Mouse (Mus musculus) adrenal gland, postnatal 25 days (tissue): ENCODE results near the gene Apobec1. TPM values are rescaled to one million over a fixed set of nuclear protein-coding genes. Genes with fewer than 3 reads are reported as not detected.
"Not testable (repeated sequence)": the region's sequence is repeated elsewhere in the genome, so short reads cannot be mapped to it uniquely, and the experiment has no call there.

Experiments
- DNase-seq: peaks from one replicate; pipeline ENCODE4 v3.0.0; 2021; ENCODE audit warnings: mixed read lengths
- total RNA-seq: library from RNA; stranded (reverse); gene quantifications from 2 replicates; pipeline ENCODE4 v1.2.3, GENCODE M21; 2021

Gene Apobec1
- total RNA-seq, 1 experiment from 2014 or later = 8.7 TPM

DNA sequence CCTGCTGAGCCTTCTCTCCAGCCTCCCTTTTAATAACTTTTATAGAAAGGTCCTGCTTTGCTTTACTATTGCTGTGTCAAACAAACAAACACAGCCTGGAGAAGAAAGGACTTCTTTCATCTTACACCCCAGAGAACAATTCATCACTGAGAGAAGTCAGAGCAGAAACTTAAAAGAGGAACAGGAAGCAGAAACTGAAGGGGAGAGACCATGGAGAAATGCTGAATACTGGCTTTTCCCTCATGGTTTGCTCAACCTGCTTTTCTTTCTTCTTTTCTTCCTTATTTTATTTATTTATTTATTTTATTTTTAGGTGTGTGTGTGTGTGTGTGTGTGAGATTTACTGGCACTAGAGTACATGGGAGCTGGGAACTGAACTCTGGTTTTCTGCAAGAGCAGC lies 2.0 kb upstream of the Apobec1 start:
- no peak for DNase-seq

DNA sequence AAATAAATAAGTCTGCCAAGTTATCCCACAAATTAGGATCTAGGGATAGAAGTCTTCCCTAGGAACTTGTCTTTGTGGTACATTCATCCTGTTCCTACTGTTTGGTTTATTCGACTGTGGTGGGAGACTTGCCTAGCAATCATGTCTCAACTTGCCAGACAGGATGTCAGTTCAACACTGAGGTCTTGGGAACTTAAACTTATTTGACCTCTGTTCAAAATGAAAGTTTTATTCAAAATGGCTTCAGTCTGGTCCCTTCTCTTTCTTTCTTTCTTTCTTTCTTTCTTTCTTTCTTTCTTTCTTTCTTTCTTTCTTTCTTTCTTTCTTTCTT lies 713 bp upstream of the Apobec1 start:
- no peak for DNase-seq

DNA sequence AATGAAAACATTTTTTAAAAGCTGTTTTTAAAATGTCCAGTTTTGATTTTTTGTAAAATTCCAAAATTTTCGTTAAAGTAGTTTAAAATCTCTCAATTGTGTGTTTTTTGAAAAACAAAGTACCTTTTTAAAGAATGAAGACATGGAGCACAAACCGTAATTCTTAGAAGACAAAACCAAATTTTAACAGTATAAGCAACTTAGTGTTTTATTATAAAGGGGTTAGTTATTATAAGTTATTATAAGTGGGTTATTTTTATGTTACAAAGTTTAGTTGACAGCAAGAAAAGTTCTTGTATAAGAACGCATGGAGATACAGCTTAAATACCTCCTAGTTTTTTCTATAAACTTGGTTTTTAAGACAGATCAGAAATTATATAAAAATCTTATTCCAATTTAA lies 629 bp downstream of the Apobec1 start:
- no peak for DNase-seq

DNA sequence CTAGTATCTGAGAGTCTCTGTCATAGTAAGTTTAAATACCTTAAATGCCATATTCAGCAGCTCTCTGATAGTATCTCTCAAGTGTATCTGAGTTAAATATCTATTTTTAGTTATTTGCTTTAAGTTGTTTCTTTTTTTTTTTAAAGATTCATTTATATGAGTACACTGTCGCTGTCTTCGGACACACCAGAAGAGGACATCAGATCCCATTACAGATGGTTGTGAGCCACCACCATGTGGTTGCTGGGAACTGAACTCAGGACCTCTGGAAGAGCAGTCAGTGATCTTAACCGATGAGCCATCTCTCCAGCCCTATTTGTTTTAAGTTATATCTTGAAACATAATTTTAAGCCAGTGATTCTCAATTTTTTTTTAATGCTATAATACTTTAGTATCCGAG lies 1.2 kb downstream of the Apobec1 start:
- DNase-seq = no peak

DNA sequence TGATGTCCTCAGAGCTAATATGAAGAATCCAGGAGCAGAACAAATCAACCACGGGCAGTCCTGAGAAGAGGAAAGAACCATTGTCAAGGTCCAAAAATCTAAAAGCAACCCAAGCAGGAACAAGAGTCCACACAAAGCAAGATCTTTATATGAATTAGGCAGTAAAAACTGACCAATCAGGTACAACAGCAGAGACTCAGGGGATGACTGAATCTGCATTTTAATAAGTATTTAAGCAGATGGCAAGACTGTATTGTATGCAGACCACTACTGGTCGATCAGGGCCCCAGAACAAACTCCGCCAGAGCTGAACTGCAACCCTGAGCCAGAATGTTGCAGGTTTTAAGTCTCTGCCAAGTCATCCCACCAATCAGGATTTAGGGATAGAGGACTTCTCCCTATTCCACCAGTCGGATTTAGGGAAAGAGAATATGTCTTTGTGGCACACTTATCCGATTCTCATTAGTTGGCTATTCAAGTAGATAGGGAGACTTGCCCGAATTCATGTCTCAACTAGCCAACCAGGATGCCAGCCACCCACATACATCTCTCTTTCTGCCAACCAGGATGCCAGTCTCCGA lies 2.1 kb downstream of the Apobec1 start:
- no peak for DNase-seq

DNA sequence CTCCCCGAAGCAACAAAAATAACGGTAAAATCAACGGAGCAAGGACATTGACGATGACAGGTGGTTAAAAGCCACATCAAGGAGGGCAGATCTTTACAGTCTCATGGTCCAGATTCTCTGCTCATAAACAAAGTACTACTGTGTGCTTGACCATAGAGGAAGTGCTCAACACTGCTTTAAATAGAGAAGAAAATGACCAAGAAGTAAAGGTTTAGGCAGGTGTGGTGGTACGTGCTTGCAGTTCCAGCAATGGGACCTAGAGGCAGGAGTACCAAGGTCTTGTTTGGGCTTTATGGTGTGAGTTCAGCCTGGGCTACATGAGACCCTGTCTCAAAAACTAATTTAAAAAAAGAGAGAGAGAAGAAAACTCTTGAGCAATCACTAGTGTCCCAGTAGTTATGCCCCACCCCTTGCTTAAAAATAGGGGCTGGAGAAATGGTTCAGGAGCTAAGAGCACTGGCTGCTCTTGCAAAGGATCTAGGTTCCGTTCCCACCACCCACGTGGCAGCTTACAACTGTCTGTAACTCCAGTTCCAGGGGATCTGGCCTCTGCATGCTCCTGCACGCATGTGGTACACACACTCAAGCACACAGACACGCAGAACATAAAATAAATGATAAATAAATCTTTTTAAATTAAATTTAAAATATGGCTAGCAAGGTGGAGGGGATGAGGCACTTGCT lies 3.0 kb downstream of the Apobec1 start:
- DNase-seq = no peak

DNA sequence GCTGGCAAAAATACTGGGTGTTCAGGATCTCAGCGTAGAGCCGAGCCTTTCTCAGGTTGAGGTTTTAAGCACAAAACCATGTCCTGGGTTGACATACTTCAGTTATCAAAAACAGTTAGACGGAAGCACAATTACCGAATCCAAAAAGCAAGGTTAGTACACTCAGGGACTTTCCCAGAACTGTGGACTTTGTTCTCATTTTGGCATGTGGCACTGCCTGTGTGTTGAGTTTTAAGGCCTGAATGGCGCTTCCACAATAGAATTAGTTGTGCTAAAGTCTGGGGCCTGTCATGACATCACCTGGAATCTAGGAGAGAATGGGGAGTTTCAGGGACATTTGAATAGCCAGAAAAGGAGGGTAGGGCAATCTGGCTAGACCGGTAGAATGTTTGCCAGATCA lies 3.8 kb downstream of the Apobec1 start:
- DNase-seq = no peak

DNA sequence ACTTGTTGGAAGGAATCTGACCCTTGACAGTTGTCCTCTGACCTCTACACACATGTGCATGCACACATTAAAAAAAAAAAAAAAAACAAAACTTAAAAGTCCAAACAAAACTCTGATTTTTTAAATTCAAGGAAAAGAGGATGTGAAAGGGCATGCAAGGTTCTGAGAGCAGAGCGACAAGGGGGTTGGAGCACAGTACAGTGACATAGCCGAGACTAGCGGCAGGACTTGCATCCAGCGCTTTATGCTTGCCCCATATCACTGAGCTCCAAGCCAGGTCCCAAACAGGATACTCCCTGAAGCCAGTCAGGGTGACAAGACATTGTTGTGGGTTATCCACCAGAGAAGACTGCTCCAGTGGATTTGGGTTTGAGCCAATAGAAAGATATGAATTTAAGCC lies 4.2 kb downstream of the Apobec1 start:
- no peak for DNase-seq

DNA sequence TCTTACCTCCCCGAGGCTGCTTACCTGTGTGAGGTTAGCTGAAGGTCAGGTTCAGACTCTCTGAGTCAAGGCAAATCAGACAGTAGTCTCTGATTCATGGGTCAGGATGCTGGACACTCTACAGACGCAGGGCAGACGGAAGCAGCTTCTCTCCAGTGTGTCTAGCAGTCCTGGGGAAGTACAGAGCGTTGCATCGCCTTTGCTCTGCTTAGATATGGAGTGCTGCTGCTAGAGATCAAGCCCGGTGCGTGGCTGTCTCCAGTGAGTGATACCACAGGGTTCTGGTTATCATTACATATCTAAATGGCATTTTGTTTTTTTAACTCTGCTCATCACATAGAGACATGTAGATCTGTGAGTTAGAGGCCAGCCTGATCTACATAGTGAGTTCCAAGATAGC lies 5.6 kb downstream of the Apobec1 start:
- DNase-seq = no peak

DNA sequence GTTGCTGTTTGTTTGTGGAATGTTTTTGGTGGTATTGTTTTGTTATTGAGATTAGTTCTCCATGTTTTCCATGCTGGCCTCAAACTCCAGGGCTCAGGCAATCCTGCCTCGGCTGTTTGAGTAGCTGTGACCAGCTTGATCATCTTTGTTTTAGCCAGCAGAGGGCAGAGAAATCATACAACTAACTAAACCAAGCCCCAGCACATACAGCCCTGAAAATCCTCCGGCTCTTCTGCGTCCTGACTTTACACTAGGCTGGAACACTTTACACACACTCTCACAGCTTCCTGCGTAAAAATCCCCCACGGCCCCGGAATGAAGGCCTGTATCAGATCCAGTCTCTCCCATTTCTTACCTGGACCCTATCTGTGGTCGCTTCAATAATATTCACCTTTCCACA lies 6.6 kb downstream of the Apobec1 start:
- peak; percentile 13 for DNase-seq

DNA sequence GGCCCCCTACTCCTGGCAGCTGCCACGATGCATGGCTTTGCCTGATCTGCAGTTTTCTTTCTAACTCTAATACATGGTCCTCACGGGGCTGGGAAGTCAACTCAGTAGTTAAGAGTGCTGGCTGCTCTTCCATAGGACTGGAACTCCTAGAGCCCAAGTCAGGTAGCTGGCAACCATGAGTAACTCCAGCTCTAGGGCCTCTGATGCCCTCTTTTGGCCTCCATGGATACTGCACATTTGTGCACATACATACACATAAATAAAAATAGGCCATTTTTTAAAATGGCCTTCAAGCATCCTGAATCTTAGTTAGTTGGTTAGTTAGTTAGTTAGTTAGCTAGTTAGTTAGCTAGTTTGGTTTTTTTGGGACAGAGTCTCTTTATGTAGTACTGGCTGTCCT lies 9.3 kb downstream of the Apobec1 start:
- no peak for DNase-seq

DNA sequence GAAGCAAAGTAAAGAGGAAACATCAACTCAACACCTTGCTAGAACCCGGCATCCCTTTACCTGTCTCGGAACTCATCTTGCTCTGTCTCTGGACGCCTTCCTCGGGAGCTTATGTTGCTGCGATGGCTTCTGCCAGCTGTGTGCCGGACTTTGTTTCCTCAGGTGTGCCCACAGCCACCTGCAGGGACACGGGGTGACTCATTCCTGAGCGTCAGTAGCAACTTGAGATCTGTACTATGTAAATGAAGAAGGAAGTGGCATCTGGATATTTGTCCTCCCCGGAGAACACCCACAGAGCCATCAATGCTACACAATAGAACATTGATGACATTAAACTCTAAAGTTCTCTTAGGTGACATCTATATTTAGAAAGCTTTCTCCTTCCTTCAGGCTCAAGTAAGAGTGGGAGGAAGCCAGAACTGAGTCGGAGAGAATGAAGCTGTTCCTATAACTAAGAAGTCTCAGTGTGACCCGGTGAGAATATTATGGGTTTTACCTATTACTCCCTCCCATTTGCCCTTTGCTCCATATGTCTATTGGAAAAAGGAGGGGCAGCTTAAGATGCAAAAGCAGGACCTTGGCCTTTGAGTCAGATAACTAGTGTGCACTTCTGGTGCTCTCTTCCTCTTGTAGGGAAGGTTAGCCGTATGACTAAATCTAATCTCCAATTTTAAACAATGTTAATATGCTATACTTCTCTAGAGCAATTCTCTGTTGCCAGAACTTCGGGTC lies 11.1 kb downstream of the Apobec1 start:
- no peak for DNase-seq

DNA sequence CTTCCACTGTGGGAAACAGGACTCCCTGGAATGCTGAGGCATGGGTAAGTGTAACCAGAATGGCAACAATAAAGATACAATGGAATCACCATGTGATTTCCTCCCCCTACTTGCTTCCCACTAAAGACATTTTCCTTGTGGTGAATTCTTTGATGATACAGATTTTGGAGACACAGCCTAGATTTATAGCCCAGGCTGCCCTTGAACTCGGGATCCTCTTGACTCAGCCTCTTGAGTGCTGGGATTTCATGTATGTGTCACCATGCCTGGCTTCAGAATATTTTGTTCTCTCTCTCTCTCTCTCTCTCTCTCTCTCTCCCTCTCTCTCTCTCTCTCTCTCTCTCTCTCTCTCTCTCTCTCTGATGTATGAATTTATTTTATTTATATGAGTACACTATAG lies 23.2 kb downstream of the Apobec1 start:
- DNase-seq = no peak

DNA sequence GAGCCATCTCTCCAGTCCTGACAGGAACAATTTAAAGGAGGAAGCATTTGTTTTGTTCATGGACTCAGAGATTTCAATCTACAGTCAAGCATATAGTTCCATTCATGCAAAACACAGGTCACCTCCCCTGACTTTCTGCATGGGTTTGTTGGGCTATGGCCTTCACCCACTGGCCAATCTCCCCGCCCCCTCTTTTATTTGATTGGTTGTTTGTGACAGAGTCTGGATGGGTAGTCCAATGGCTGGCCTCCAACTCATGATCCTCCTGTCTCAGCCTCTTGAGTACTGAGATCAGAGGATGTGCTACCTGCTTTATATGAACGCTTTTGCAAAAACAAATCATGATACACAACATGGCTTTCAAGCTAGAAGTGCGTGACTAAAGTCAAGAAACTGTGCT lies 25.2 kb downstream of the Apobec1 start:
- no peak for DNase-seq

DNA sequence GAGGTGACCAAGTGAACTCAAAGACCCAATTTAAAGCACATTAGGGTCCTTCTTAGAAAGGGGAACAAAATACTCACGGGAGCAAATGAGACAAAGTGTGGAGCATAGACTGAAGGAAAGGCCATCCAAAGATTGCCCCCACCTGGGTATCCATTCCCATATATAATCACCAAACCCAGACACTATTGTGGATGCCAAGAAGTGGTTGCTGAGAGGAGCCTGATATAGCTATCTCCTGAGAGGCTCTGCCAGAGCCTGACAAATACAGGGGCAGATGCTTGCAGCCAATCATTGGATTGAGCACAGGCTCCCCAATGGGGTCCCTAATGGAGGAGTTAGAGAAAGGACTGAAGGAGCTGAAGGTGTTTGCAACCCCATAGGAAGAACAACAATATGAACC lies 27.2 kb downstream of the Apobec1 start:
- DNase-seq = not testable (repeated sequence)

DNA sequence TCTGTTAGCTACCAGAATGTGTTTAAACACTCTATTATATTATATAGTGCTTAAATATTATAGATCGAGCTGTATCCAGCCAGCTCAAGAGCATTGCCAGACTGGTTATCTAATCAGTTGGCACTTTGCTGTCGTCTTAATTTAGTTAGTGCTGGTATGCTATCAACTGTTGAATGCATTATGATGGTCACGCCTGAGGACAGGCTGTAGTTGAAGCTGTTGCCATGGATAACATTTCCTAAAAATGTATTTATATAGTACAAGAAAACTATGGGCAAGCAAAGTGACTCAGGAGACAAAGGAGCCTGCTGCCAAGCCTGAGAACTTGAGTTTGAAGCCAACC lies 30.7 kb downstream of the Apobec1 start:
- no peak for DNase-seq

DNA sequence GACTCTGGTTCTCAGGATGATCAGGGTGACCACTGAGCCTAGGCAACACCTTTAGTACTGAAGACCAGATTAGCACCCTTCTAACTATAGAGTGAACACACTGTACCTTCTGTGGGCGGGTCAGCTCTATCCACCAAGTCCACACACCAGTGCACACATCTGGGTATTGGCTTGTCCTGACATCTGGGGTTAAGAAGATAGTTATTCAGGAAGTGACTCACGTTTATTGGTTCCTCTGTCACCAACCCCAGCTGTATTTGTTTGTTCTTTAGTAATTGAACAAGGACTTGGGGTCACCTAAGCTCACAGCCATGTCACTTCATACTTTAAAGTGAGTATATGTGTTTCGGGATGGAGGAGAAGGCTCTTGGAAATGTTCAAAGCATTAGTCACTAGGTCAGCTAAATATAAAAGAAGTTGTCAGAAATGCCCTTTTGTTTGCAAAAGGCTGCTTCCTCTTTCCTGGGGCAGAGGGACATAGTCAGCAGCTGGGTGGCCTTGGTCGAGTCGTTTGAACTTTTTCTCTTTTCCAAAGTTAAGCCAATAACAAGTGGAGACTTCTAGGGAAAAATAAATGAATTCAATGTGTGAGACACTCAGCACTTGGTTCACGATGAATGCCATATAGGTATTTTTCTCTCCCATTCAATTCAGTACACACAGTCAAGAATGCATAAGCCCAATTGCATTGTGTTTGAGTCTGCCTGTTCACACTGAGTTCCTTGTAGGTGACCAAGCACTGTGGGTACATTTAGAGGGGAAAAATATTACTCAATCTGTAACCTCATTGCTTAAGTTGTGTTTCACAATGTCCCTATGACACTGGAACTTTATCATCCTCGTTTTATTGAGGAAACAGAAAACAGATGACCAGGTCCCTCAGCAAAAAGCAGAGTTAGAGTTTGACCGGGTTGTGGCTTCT lies 31.3 kb downstream of the Apobec1 start:
- no peak for DNase-seq

DNA sequence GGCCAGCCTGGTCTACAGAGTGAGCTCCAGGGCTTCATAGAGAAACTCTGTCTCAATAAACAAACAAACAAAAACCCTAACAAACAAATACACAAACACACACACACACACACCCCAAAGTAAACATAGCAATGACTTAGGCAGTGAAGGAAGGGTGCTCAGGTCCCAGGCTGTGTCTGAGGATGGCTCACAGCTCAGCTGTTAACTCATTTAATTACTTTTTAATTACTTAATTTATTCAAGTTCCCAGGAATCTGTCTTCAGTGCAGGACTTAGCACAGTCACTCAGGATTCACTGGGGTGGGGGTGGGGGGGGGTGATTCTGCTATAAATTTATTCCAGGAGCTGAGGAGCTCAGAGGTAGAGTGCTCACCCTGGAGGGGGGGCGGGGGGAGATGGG lies 32.5 kb downstream of the Apobec1 start:
- no peak for DNase-seq

DNA sequence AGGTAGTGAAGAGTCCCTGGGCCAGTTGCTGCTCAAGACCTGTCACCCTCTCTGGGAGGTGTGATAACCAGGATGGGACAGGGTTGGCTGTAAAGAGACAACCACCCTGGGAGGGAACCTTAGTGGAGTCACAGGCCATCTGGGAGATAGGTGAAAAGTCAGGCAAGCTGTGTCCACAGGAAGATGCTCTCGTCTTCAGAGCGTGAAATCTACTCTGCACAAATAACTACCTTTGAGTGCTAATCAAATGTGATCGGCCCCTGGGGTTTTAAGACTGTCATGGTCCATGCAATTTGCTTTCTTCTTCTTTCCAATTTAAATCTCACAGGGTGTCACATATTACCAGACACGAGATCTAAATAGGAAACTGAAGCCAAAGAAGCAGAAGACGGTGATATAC lies 33.1 kb downstream of the Apobec1 start:
- no peak for DNase-seq

DNA sequence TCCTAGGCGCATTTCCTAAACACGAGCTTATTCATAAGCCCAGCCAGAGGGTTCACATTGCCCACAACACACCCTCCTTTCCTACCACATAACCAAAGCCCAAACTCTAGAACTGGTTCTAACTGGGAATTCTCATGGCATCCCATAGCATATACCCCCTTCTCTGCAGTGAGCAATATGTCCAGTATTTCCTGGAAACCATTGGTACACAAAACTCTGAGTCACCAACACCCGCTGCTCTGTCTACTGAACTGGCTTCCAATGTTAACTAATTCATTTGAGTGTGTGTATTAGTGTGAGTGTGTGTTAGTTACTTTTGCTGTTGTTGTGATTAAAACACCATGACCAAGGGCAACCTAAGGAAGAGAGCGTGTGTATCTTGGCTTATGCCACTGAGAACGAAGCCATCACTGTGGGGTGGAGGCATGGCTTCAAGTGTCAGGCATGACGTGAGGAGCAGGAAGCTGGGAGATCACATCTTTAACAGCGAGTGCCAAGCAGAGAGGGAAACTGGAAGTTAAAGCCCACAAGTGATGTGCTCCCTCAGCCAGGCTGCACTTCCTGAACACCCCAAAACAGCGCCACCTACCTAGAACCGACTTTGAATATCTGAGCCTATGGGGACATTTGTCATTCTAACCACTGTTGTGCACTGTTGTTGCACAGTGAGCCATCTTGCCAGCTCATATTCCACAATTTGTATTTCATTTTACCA lies 37.0 kb downstream of the Apobec1 start:
- DNase-seq = no peak

DNA sequence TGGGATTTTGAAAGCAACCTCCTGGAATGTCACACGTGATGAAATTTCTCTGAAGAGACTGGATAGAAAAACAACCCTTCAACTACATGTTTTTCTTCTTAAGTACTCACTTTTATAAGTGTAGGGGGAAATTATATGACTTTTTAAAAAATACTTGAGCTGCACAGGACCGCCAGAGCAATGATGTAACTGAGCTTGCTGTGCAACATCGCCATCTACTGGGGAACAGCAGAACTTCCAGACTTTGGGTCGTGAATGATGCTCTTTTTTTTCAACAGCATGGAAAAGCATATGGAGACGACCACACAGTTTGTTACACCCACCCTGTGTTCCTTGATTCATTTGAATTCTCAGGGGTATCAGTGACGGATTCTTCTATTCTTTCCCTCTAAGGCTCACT lies 39.8 kb downstream of the Apobec1 start:
- DNase-seq = peak; percentile 27

DNA sequence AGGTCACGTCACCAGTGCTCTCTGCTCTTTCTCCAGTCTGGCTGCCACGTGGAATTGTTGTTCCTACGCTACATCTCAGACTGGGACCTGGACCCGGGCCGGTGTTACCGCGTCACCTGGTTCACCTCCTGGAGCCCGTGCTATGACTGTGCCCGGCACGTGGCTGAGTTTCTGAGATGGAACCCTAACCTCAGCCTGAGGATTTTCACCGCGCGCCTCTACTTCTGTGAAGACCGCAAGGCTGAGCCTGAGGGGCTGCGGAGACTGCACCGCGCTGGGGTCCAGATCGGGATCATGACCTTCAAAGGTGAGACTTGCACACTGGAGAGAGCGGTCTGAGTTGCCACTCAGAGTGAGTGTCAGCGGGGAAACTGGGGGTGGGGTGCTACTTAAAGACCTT lies 41.2 kb downstream of the Apobec1 start:
- no peak for DNase-seq
